Mouse (Mus musculus): ENCODE measurements around the gene Pml.

DNA sequence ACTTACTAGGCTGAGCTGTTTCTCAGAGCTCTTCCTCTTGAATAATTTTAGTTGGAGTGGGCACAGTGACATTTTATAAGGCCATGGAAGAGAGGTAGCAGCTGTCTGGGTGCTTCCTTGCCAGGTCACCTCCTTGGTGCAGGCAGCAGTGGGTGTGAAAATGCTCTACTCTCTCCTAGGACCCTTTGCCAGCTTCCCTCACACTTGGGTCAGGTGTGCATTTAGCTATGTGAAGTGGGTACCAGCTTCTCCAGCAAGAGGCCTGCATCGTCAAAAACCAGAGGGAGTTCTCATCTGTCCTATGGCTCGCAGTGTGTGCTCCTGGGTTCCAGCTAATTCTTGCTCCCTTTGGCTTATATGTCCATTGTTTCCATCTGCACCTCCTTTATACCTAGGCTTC lies 70.2 kb downstream of the Pml start:
- TF ChIP-seq POLR2A (IDR thresholded peaks at IDR 0.05; ENCODE audit: extremely low read depth, insufficient read depth, low read length): no peak
- TF ChIP-seq CTCF (IDR thresholded peaks at IDR 0.05; ENCODE audit: extremely low read depth, insufficient read depth, low read length): no peak
